Mouse (Mus musculus) testis, adult 2 months (tissue): ENCODE data around the gene Gpm6b.

Source experiments
- CTCF ChIP-seq: fragments of 200-500 bp; IDR thresholded peaks from 2 replicates; pipeline ENCODE4 v1.5.1; 2012; ENCODE audit warnings: low read depth, mild to moderate bottlenecking, inconsistent platforms, low read length, moderate library complexity; ENCODE audit not compliant: control insufficient read depth, insufficient read depth, insufficient replicate concordance
- POLR2A ChIP-seq: fragments of 200-500 bp; IDR thresholded peaks from 2 replicates; pipeline ENCODE4 v1.6.1; 2012; ENCODE audit warnings: low read depth, mild to moderate bottlenecking, inconsistent platforms, low read length, moderate library complexity; ENCODE audit not compliant: control insufficient read depth

GRCm38 (mm10) chrX:166271489-166271888 is 32.8 kb downstream of the Gpm6b start:
- TF ChIP-seq POLR2A (no peak), CTCF (no peak)
